Mouse (Mus musculus): ENCODE data around the gene Slc5a1.

The Slc5a1 gene

GRCm38 (mm10) chr5:33146837-33147236 is 42.8 kb downstream of the Slc5a1 start:
- in situ Hi-C loops (cut with MboI; ENCODE audit: unreplicated experiment in 2 of 2) = loop anchor here (10.0 to 25.0 kb wide), 2 partner anchors 235 to 552 kb away; no protein-coding TSS in a partner anchor

DNA sequence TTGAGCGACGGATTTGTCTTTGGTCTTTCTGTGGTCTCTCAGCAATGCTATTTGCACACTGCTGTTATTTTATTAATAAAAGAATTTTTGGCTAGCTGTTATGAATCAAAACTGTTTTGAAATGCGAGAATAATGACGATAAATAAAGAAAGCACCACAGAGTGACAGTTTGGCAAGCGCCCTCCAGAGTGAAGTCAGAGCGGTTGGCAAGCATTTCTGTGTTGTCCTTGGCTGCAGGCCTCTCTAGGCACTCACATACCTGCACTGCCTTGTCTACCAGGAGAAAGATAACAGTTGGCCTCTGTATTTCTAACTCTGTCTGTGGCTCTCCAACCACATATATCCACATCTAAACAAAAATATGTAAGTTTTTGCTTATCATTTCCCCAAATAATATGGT is 43.7 kb downstream of the Slc5a1 start:
- in situ Hi-C loops (cut with MboI; ENCODE audit: unreplicated experiment in 2 of 2) = loop anchor here (10.0 to 25.0 kb wide), 2 partner anchors 235 to 553 kb away; no protein-coding TSS in a partner anchor

- in situ Hi-C loops (cut with MboI; ENCODE audit: unreplicated experiment in 2 of 2) = no loop called here
Measured at GRCm38 (mm10) chr5:33193567-33193966, 89.5 kb downstream of the Slc5a1 start.

DNA sequence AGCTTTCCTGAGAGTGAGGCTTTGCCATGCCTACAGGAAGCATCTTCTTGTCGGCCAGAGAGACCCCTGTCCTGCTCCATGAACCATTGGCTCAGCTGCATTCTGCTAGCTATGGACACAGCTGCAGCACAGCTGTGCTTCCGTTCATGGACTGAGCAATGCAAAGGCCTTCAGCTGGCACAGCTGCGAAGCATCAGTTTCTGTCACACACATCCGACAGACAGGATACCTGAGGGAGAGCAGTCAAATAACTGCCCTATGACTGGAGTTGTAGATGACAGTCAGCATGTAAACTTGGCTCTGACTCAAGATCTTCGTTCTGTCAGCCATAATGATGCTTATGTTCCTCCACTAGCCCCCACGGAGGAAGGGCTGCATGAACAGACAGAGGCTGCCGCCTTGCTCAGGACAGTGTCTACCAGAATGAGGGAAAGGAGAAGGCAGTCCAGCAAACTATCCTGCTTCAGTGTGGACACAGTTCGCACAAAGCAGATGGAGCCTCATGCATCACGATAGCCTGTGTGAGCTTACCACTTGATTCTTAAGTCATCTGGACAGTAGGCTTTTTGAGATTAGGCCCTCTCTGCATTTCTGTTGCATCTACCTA is 91.3 kb downstream of the Slc5a1 start:
- in situ Hi-C loops (cut with MboI; ENCODE audit: unreplicated experiment in 2 of 2) = no loop called here

- in situ Hi-C loops (cut with MboI; ENCODE audit: unreplicated experiment in 2 of 2) = loop anchor here (5.0 kb wide), 2 partner anchors 72 to 177 kb away; partner anchors contain the start of genes Ctbp1 (in 2 of the 2) and Uvssa (in 1 of the 2)
Measured at GRCm38 (mm10) chr5:33200071-33200470, 96.1 kb downstream of the Slc5a1 start.

DNA sequence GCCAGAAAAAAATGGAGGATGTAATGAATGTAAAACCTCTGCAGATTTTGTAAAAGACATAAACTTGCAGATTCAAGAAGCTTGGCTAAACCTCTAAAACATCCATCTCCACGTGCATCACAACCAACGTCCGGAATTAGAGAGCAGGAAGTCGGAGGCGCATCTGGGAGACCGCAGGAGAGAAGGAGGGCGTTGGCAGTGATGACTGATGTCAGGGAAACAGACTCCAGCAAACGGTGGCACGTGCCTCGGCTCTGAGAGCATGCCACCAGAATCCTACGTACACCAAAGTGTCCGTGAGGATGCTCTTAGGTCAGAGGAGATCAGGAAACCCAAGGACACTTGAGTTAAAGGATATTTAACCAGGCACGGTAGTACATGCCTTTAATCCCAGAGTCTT is 97.7 kb downstream of the Slc5a1 start:
- in situ Hi-C loops (cut with MboI; ENCODE audit: unreplicated experiment in 2 of 2) = loop anchor here (5.0 kb wide), 2 partner anchors 71 to 176 kb away; partner anchors contain the start of genes Ctbp1 (in 2 of the 2) and Uvssa (in 1 of the 2)

GRCm38 (mm10) chr5:33202516-33203170 is 98.6 kb downstream of the Slc5a1 start:
- in situ Hi-C loops (cut with MboI; ENCODE audit: unreplicated experiment in 2 of 2) = loop anchor here (5.0 kb wide), 2 partner anchors 70 to 175 kb away; partner anchors contain the start of genes Ctbp1 (in 2 of the 2) and Uvssa (in 1 of the 2)

DNA sequence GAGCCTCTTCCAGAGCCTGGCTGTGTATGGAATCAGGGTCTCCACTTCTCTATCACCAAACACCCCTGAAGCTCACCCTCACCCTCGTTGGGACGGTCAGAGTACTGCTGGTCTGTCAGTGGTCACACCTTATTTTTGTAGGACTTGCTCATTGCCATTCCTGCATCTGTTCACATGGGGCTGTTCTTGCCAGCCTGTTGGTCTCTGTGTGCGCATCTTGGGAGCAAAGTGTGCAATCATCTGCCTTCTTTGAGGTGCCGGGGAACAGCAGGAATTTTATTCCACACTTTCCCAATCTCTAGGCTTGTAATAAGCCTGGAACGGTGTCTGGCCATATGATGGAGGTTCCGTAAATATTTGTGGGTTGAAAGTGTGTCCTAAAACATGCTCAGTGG is 99.1 kb downstream of the Slc5a1 start:
- in situ Hi-C loops (cut with MboI; ENCODE audit: unreplicated experiment in 2 of 2) = loop anchor here (5.0 kb wide), 2 partner anchors 69 to 174 kb away; partner anchors contain the start of genes Ctbp1 (in 2 of the 2) and Uvssa (in 1 of the 2)

- in situ Hi-C loops (cut with MboI; ENCODE audit: unreplicated experiment in 2 of 2) = loop anchor here (5.0 kb wide), 2 partner anchors 69 to 174 kb away; partner anchors contain the start of genes Ctbp1 (in 2 of the 2) and Uvssa (in 1 of the 2)
Measured at GRCm38 (mm10) chr5:33203691-33204242, 99.7 kb downstream of the Slc5a1 start.

DNA sequence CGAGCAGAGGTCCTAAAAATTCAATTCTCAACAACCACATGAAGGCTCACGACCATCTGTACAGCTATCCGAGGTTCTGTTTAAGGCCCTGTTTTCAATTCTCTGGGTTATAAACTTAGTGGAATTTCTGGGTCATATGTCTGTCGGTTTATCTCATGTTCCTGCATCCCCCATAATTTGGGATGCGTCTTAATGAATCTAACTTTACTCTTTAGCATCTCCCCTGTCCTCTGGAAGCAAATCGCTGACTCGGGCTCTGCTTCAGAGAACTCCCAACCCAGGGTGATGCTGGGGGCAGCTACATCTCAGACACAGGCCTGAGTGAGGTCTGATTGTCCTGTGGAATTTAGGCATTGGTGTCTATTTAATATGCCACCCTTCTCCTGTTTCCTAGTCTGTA is 100.3 kb downstream of the Slc5a1 start:
- in situ Hi-C loops (cut with MboI; ENCODE audit: unreplicated experiment in 2 of 2) = loop anchor here (5.0 kb wide), 2 partner anchors 68 to 173 kb away; partner anchors contain the start of genes Ctbp1 (in 2 of the 2) and Uvssa (in 1 of the 2)

GRCm38 (mm10) chr5:33206328-33206727 is 102.3 kb downstream of the Slc5a1 start:
- in situ Hi-C loops (cut with MboI; ENCODE audit: unreplicated experiment in 2 of 2) = loop anchor here in 1 of 2 experiments (5.0 kb wide), 1 partner anchor 171 kb away; the partner anchor contains the start of gene Uvssa

- in situ Hi-C loops (cut with MboI; ENCODE audit: unreplicated experiment in 2 of 2) = loop anchor here in 1 of 2 experiments (5.0 kb wide), 1 partner anchor 170 kb away; the partner anchor contains the start of gene Uvssa
Measured at GRCm38 (mm10) chr5:33207136-33207535, 103.1 kb downstream of the Slc5a1 start.

GRCm38 (mm10) chr5:33208533-33209245 is 104.7 kb downstream of the Slc5a1 start:
- in situ Hi-C loops (cut with MboI; ENCODE audit: unreplicated experiment in 2 of 2) = loop anchor here in 1 of 2 experiments (5.0 kb wide), 1 partner anchor 169 kb away; the partner anchor contains the start of gene Uvssa

DNA sequence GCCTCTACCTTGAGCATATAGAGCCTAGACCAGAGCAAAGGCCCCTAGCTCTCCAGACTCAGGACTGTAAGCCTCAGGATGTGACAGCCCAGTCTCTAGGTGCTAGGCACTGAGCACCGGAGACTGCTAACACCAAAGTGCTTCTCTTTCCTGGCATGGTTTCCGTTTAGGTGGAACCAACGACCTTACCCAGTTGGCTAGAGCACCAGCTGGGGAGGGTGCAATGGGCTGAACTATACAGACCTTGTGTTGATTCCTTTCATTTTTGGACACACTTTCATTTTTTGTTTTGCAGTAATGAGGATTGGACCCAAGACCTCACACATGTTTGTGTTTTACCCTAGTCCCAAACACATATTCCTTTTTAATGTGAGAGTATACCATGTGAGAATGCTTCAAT is 106.5 kb downstream of the Slc5a1 start:
- in situ Hi-C loops (cut with MboI; ENCODE audit: unreplicated experiment in 2 of 2) = no loop called here

DNA sequence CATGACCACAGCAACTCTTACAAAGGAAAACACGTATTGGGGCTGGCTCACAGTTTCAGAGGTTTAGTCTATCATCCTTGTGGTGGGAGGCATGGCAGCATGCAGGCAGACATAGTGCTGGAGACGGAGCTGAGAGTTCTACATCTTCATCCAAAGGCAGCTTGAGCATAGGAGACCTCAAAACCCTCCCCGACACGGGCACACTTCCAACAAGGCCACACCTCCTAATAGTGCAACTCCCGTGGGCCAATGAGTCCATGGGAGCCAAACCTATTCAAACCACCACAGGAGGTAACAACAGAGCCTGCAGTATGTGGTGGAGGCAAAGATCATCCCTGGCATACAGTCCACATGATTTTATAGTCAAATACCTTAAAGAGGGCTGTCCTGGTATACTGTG is 107.2 kb downstream of the Slc5a1 start:
- in situ Hi-C loops (cut with MboI; ENCODE audit: unreplicated experiment in 2 of 2) = no loop called here

Measured in v-Abl transformed pro-B cells (cell line).